Mouse (Mus musculus): ENCODE measurements around the gene Rusc2.

DNA sequence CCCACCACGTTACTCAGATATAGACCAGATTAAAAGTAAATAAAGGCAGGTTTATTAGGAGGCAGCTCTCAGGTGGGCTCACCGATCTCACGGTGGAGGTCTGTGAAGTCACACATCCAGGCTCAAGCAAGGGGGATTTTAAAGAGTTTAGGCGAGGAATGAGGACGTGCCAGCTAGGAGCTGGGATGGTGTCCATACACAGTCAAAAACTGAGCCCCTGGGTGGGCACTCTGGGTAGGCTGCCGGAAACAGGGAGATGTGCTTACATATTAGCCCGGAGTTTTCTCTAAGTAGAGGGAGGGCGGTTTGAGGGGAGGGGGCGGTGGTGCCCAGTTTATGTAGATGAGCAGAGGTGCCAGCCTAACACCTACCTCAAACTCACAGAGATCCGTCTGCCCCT, 828 bp upstream of the Rusc2 start:
- TF ChIP-seq CTCF (IDR thresholded peaks at IDR 0.05; ENCODE audit: extremely low read depth, insufficient read depth, low read length) = no peak
- TF ChIP-seq POLR2A (IDR thresholded peaks at IDR 0.05; ENCODE audit: extremely low read depth, insufficient read depth, low read length) = no peak
